Mouse (Mus musculus) limb, embryonic 14.5 days (tissue): Measurements from ENCODE around the gene Rabgap1. TPM values are rescaled to one million over a fixed set of nuclear protein-coding genes. Genes with fewer than 3 reads are reported as not detected.

Experiments
- ATAC-seq: fragments of 200-750 bp; cut with Nextera tagmentation; 2 replicates; pipeline ENCODE4 v1.8.0; 2017; ENCODE audit warnings: low read depth, moderate number of reproducible peaks, moderate TSS enrichment; ENCODE audit not compliant: low FRiP score
- DNase-seq: peaks from one replicate; pipeline ENCODE4 v3.0.0-alpha.2; 2015; ENCODE audit warnings: low spot score
- H3K27ac ChIP-seq: fragments of 300-500 bp; sonication (generic); replicated peaks from 2 replicates; pipeline ENCODE4 v1.5.1; 2014; ENCODE audit warnings: low read depth, mild to moderate bottlenecking, low read length, moderate library complexity, mixed read lengths
- H3K27me3 ChIP-seq: fragments of 300-500 bp; sonication (generic); 2 replicates; pipeline ENCODE4 v1.6.1; 2014; ENCODE audit warnings: low read length, mixed read lengths; ENCODE audit not compliant: control insufficient read depth, insufficient read depth
- H3K36me3 ChIP-seq: fragments of 300-500 bp; sonication (generic); 2 replicates; pipeline ENCODE4 v1.6.1; 2014; ENCODE audit warnings: mild to moderate bottlenecking, low read length, moderate library complexity, mixed read lengths; ENCODE audit not compliant: control insufficient read depth, insufficient read depth
- H3K4me1 ChIP-seq: fragments of 300-500 bp; sonication (generic); 2 replicates; pipeline ENCODE4 v1.6.1; 2014; ENCODE audit warnings: antibody characterized with exemption, low read length, mixed read lengths; ENCODE audit not compliant: control insufficient read depth, insufficient read depth
- H3K4me2 ChIP-seq: fragments of 300-500 bp; sonication (generic); replicated peaks from 2 replicates; pipeline ENCODE4 v1.6.1; 2014; ENCODE audit warnings: low read depth, mild to moderate bottlenecking, low read length, moderate library complexity; ENCODE audit not compliant: severe bottlenecking
- H3K4me3 ChIP-seq: fragments of 300-500 bp; sonication (generic); replicated peaks from 2 replicates; pipeline ENCODE4 v1.5.1; 2014; ENCODE audit warnings: low read length
- H3K9ac ChIP-seq: fragments of 300-500 bp; sonication (generic); 2 replicates; pipeline ENCODE4 v1.6.1; 2014; ENCODE audit warnings: mild to moderate bottlenecking, low read depth, low read length, moderate library complexity; ENCODE audit not compliant: severe bottlenecking
- H3K9me3 ChIP-seq: fragments of 300-500 bp; sonication (generic); 2 replicates; pipeline ENCODE4 v1.6.1; 2016; ENCODE audit warnings: low read length; ENCODE audit not compliant: control insufficient read depth
- POLR2A ChIP-seq: fragments of 200-500 bp; IDR thresholded peaks from 2 replicates; pipeline ENCODE4 v1.8.0; 2012; ENCODE audit warnings: inconsistent platforms, mild to moderate bottlenecking, moderate library complexity, borderline replicate concordance; ENCODE audit not compliant: insufficient read depth, insufficient read length; ENCODE audit errors: extremely low read depth
- WGBS: fragments of 180-500 bp; shearing (Covaris S2); extraction: QIAGEN DNeasy Blood & Tissue Kit; methylation state at CpG from one replicate; pipeline ENCODE4 v1.1.7; 2014; 5-methylcytosine and 5-hydroxymethylcytosine counted together
- polyA plus RNA-seq, 2 experiments: library from polyadenylated mRNA; depleted of rRNA in 1 of 2; stranded (reverse) in 1 of 2; unstranded in 1 of 2; fragments of >200 nt; fragmentation: Nextera tagmentation in 1 of 2; extraction: Ambion mirVana in 1 of 2; gene quantifications; 2 replicates each; pipeline versions ENCODE4 v1.2.1 to v1.2.3; 2012 to 2014

The Rabgap1 gene
- polyA plus RNA-seq, 2 experiments, result 37.6 to 46.4 TPM

DNA sequence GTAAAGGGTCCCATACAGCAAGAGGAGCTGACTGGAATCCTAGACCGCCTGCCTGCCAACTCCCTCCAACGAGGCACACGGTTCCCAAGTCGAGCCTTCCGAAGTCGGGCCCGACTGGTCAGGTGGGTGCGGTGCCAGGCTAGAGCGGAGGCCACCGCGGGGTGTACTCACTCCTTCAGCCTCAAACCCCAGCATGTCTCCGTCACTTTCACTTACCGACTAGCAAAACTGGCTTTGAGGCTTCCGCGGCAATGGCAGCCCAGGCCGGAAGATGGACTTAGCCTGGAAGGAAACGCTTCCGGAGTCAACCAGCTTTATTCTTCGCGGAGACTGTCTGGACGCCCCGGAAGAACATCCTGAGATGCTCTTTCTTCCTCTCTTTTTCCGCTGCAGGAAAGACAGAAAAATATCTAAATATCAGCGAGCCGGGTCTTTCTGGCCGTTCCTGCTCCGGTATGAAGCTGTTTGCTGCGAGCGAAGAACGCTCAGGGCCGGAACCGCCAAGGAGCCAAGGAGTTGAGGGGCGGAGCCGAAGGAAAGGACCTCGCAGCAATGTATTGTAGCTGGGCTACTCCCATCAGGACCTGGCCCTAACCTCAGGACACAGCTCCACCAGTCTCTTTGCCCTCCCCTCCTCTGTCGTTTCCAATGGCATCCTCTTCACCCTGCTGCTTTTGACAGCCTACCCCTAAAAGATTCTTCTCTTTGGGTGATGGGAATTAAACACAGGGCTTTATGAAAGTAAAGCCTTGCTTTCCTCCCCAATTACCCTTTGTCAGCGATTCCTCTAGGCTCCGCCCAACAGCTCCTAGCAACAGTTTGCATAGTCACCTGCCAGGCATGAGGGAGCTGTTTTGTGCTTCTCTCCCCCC is 12.2 kb upstream of the Rabgap1 start:
- peak overlapping the region; percentile 89 for H3K4me2 ChIP-seq
- H3K4me3 ChIP-seq, result peak overlapping the region; percentile 92
- H3K36me3 ChIP-seq, result peaks cover 22% of the 10 kb centered on the region
- H3K4me1 ChIP-seq, result peaks cover 10% of the 10 kb centered on the region
- WGBS, result 1% methylated on average over 36 of the region's 38 CpGs
- H3K9ac ChIP-seq, result peak overlapping the region; percentile 84
- no peaks in the 10 kb centered on the region for H3K27me3 ChIP-seq
- peak; percentile 24; the same call in 1 of the 2 replicates for TF ChIP-seq POLR2A
- ATAC-seq, result peak; percentile 96
- peak; percentile 95 for DNase-seq
- H3K9me3 ChIP-seq, result no peaks in the 10 kb centered on the region
- H3K27ac ChIP-seq, result peak overlapping the region; percentile 94

DNA sequence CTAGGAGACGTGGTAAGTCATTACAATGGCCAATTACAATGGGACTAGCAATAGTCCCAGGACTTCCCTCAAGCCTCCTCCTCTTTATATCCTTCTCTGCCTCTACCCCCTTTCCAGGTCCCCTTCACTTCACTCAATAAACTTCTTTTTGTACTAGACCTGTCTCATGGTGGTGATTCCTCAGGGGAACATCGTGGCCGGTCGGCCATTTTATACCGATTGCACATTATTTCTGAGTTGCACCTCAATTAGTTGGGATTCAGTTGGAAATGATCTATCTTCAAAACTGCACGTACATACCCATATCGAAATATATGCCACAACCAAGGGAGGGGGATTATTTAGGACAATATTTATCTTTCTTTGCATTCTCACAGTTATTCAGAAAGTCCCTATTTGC is 11.5 kb upstream of the Rabgap1 start:
- ATAC-seq, result no peak
- Histone ChIP-seq H3K36me3 (peaks cover 30% of the 10 kb centered on the region), H3K27me3 (no peaks in the 10 kb centered on the region), H3K4me3 (peak overlapping the region; percentile 92), H3K4me1 (peaks cover 10% of the 10 kb centered on the region), H3K9me3 (no peaks in the 10 kb centered on the region), H3K4me2 (peak overlapping the region; percentile 89), H3K9ac (peak overlapping the region; percentile 84), H3K27ac (peak overlapping the region; percentile 94)
- 27% methylated on average over 7 of the region's 7 CpGs for WGBS
- DNase-seq, result no peak
- no peak for TF ChIP-seq POLR2A

DNA sequence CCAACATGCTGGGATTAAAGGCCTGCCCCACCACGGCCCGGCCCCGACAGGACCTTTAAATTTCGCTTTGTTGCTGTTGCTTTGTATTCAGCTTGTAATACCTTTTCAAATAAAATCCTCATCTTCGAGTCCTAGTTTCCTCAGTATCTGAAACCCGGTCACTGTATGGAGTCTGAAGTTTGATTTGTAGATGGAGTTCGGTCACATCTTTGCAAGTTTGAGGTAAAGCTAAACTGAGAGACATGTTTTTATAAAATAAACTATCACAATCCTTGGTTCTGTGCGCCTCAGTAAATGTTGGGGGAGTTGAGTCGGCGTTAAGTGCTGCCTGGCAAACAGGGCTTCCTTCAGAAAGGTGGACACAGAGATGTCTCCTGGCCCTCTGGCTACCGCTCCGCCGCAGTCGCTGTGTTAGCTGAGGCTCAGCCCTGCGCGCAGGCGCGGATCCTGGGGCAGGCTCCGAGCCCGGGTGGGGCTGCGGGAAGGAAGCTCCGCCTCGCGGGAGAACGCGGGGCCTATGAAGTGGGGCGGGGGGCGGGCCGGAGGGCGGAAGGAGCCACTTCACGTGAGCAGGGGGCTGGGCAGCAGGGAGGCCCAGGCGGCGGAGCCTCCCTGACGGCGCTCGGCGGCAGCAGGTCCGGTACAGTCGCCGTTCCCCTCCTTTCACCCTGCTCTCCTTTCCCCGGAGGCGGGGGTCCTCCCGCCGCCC is 8.7 kb downstream of the Rabgap1 start:
- WGBS, result 10% methylated on average over 32 of the region's 44 CpGs
- Histone ChIP-seq H3K36me3 (no peaks in the 10 kb centered on the region), H3K27me3 (no peaks in the 10 kb centered on the region), H3K27ac (peak overlapping the region; percentile 69), H3K9ac (peak overlapping the region; percentile 95), H3K9me3 (no peaks in the 10 kb centered on the region), H3K4me1 (peaks cover 7% of the 10 kb centered on the region), H3K4me3 (peak overlapping the region; percentile 89), H3K4me2 (peak overlapping the region; percentile 80)
- ATAC-seq (peak; percentile 97), DNase-seq (peak; percentile 92)
- peak; percentile 92; the same call in 1 of the 2 replicates for TF ChIP-seq POLR2A

DNA sequence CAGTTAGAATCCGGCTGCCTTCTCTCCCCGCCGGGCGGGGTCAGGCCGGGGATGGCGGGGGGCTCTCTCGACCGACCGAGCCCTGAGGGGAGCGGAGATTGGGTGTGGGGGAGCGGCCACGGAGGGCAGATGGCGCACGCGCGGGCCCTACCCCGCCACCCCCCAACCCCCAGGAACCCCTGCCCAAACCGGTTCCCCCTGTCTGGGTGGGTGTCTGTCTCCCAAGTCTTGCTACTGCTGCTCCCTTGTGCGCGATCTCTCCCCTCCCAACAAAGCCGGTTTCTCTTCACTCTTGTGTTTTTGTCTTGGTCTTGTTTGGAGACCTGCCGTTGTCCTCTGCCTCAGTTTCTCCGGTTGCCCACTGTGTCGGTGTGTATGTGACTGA is 9.3 kb downstream of the Rabgap1 start:
- peak overlapping the region; percentile 89 for H3K4me3 ChIP-seq
- no peaks in the 10 kb centered on the region for H3K9me3 ChIP-seq
- H3K4me1 ChIP-seq, result peaks cover 7% of the 10 kb centered on the region
- no peak for TF ChIP-seq POLR2A
- H3K27me3 ChIP-seq, result no peaks in the 10 kb centered on the region
- DNase-seq (peak; percentile 51), ATAC-seq (peak; percentile 83)
- H3K36me3 ChIP-seq, result no peaks in the 10 kb centered on the region
- 3% methylated on average over 10 of the region's 24 CpGs for WGBS
- H3K4me2 ChIP-seq, result peak overlapping the region; percentile 80
- H3K27ac ChIP-seq, result peak overlapping the region; percentile 69
- H3K9ac ChIP-seq, result peak overlapping the region; percentile 95

DNA sequence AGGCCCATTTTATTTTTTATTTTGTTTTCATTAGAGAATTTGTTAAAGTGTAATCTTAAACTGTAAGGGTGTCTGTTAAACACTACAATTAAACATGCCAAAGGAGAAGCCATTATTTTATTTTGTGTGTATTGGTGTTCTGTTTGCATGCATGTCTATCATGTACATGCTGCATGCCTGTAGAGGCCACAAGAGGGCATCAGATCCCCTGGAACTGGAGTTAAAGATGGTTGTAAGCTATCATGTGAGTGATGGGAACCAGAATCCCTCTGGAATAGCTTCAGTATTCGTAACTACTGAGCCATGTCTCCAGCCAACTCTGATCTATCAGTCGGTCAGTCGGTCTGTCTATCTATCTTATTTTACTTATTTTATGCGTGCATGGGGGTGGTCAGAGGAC is 17.6 kb downstream of the Rabgap1 start:
- no peak overlapping the region for H3K9ac ChIP-seq
- TF ChIP-seq POLR2A, result no peak
- H3K9me3 ChIP-seq, result no peaks in the 10 kb centered on the region
- H3K4me2 ChIP-seq, result no peak overlapping the region
- 0 out of 2 replicates have a peak, but pooled peaks cover 3% of the 10 kb centered on the region for H3K36me3 ChIP-seq
- no peaks in the 10 kb centered on the region for H3K4me1 ChIP-seq
- H3K4me3 ChIP-seq, result no peak overlapping the region
- H3K27ac ChIP-seq, result no peak overlapping the region
- ATAC-seq (no peak), DNase-seq (no peak)
- H3K27me3 ChIP-seq, result no peaks in the 10 kb centered on the region
- 96% methylated on average over 4 of the region's 4 CpGs for WGBS
